Mouse (Mus musculus) forebrain, embryonic 11.5 days (tissue): ENCODE data around the gene Ifi214. TPM values are rescaled to one million over a fixed set of nuclear protein-coding genes. Genes with fewer than 3 reads are reported as not detected.
"Not testable (repeated sequence)": the region's sequence is repeated elsewhere in the genome, so short reads cannot be mapped to it uniquely, and the experiment has no call there.

ENCODE experiments used
- ATAC-seq: fragments of 200-750 bp; cut with Nextera tagmentation; replicated peaks from 2 replicates; pipeline ENCODE4 v1.8.0; 2017; ENCODE audit warnings: moderate TSS enrichment; ENCODE audit not compliant: low FRiP score
- DNase-seq: peaks from one replicate; pipeline ENCODE4 v3.0.0-alpha.2; 2017; ENCODE audit warnings: low spot score
- H3K27ac ChIP-seq: fragments of 300-500 bp; sonication (generic); 2 replicates; pipeline ENCODE4 v1.5.1; 2014; ENCODE audit warnings: low read depth, low read length
- H3K27me3 ChIP-seq: fragments of 300-500 bp; sonication (generic); 2 replicates; pipeline ENCODE4 v1.6.1; 2014; ENCODE audit warnings: mild to moderate bottlenecking, low read length, mixed read lengths; ENCODE audit not compliant: control insufficient read depth, insufficient read depth
- H3K36me3 ChIP-seq: fragments of 300-500 bp; sonication (generic); 2 replicates; pipeline ENCODE4 v1.6.1; 2014; ENCODE audit warnings: mild to moderate bottlenecking, low read length, moderate library complexity, mixed read lengths; ENCODE audit not compliant: control insufficient read depth, insufficient read depth
- H3K4me1 ChIP-seq: fragments of 300-500 bp; sonication (generic); replicated peaks from 2 replicates; pipeline ENCODE4 v1.6.1; 2014; ENCODE audit warnings: low read length, mixed read lengths; ENCODE audit not compliant: control insufficient read depth, insufficient read depth
- H3K4me2 ChIP-seq: fragments of 300-500 bp; sonication (generic); 2 replicates; pipeline ENCODE4 v1.6.1; 2014; ENCODE audit warnings: low read depth, mild to moderate bottlenecking, low read length, moderate library complexity, mixed read lengths; ENCODE audit not compliant: severe bottlenecking
- H3K4me3 ChIP-seq: fragments of 300-500 bp; sonication (generic); 2 replicates; pipeline ENCODE4 v1.5.1; 2014; ENCODE audit warnings: low read depth, low read length
- H3K9ac ChIP-seq: fragments of 300-500 bp; sonication (generic); 2 replicates; pipeline ENCODE4 v1.6.1; 2014; ENCODE audit warnings: low read length
- H3K9me3 ChIP-seq: fragments of 300-500 bp; sonication (generic); 2 replicates; pipeline ENCODE4 v1.6.1; 2016; ENCODE audit warnings: low read length, mixed read lengths; ENCODE audit not compliant: control insufficient read depth
- WGBS: fragments of 180-500 bp; shearing (Covaris S2); extraction: QIAGEN DNeasy Blood & Tissue Kit; methylation state at CpG from one replicate; pipeline ENCODE4 v1.1.7; 2014; 5-methylcytosine and 5-hydroxymethylcytosine counted together
- microRNA-seq: library from miRNA; unstranded; fragments of <30 nt; microRNA quantifications from one replicate; pipeline ENCODE4, GENCODE M21; 2016; ENCODE audit not compliant: insufficient number of aligned reads
- polyA plus RNA-seq: library from polyadenylated mRNA; unstranded; fragments of >200 nt; fragmentation: Nextera tagmentation; extraction: Ambion mirVana; gene quantifications from 2 replicates; pipeline ENCODE4 v1.2.1, GENCODE M21; 2014

The Ifi214 gene
- polyA plus RNA-seq, 1 experiment from 2014 or later, result not detected

- not testable (repeated sequence) for DNase-seq, H3K4me1 ChIP-seq, ATAC-seq, H3K4me2 ChIP-seq, H3K9me3 ChIP-seq, H3K27me3 ChIP-seq, H3K9ac ChIP-seq, H3K36me3 ChIP-seq, H3K27ac ChIP-seq, H3K4me3 ChIP-seq
- 86% methylated on average over 3 of the region's 3 CpGs for WGBS
Observed at GRCm38 (mm10) chr1:173490812-173491480, 44.8 kb downstream of the Ifi214 start, which contains the start of gene Ifi206. Gene Ifi206 (minus strand): TSS chr1:173491041.

GRCm38 (mm10) chr1:173481182-173481574, 54.6 kb downstream of the Ifi214 start:
- ATAC-seq, H3K9ac ChIP-seq, H3K9me3 ChIP-seq, H3K4me3 ChIP-seq, H3K27ac ChIP-seq, DNase-seq, H3K4me1 ChIP-seq, H3K36me3 ChIP-seq, H3K4me2 ChIP-seq, H3K27me3 ChIP-seq: not testable (repeated sequence)
- WGBS, result 91% methylated on average over 3 of the region's 3 CpGs

GRCm38 (mm10) chr1:173480399-173481181, 55.2 kb downstream of the Ifi214 start:
- H3K27me3 ChIP-seq, ATAC-seq, H3K4me1 ChIP-seq, H3K4me2 ChIP-seq, H3K9me3 ChIP-seq, DNase-seq, H3K36me3 ChIP-seq, H3K4me3 ChIP-seq, H3K9ac ChIP-seq, H3K27ac ChIP-seq: not testable (repeated sequence)
- 89% methylated on average over 5 of the region's 5 CpGs for WGBS

Small RNA genes lying within 50 kb of the gene (microRNA-seq; reads per million reads assigned to microRNA genes)
- not detected for gene Gm44481

Other genes starting within 250 kb of the Ifi214 start
- 3.8 and 4.5 TPM in 2 replicates for gene Ackr1, start 202.2 kb downstream of the Ifi214 start, polyA plus RNA-seq
- 4.3 and 5.8 TPM in 2 replicates for gene Aim2, start 185.1 kb downstream of the Ifi214 start, polyA plus RNA-seq
- gene Cadm3, start 168.3 kb downstream of the Ifi214 start, polyA plus RNA-seq, result 15.6 and 16.0 TPM in 2 replicates
- gene Ifi206, start 44.9 kb downstream of the Ifi214 start, polyA plus RNA-seq, result not detected in 2 replicates
- gene Ifi213, start 63.3 kb upstream of the Ifi214 start, polyA plus RNA-seq, result not detected in 2 replicates
- gene Ifi209, start 95.0 kb upstream of the Ifi214 start, polyA plus RNA-seq, result 0.12 TPM in 1 of 2 replicates, not detected in the other
- gene Ifi208, start 137.7 kb upstream of the Ifi214 start, polyA plus RNA-seq, result not detected in 2 replicates
- gene Ifi207, start 205.8 kb upstream of the Ifi214 start, polyA plus RNA-seq, result 0.27 and 0.28 TPM in 2 replicates
- gene Ifi204, start 231.0 kb upstream of the Ifi214 start, polyA plus RNA-seq, result 0.56 and 0.71 TPM in 2 replicates